Mouse (Mus musculus) ovary, postnatal 10 days (tissue): ENCODE data around the gene Ttc28.

Source experiments
- DNase-seq: peaks from one replicate; pipeline ENCODE4 v3.0.0; 2022; ENCODE audit warnings: low spot score

Gene Ttc28

GRCm38 (mm10) chr5:111050135-111050534, 170.5 kb downstream of the Ttc28 start:
- DNase-seq = no peak

- DNase-seq = no peak
These were observed 174.8 kb downstream of the Ttc28 start for GRCm38 (mm10) chr5:111054380-111054779.

- no peak for DNase-seq
These were observed 175.3 kb downstream of the Ttc28 start for GRCm38 (mm10) chr5:111054848-111055428.

GRCm38 (mm10) chr5:111055507-111055906, 175.9 kb downstream of the Ttc28 start:
- no peak for DNase-seq

GRCm38 (mm10) chr5:111057084-111057483, 177.5 kb downstream of the Ttc28 start:
- no peak for DNase-seq

- DNase-seq = no peak
These were observed 179.0 kb downstream of the Ttc28 start for GRCm38 (mm10) chr5:111058401-111059139.

- no peak for DNase-seq
These were observed 179.7 kb downstream of the Ttc28 start for GRCm38 (mm10) chr5:111059140-111059921.

- DNase-seq = no peak
These were observed 180.7 kb downstream of the Ttc28 start for GRCm38 (mm10) chr5:111060246-111060745.

GRCm38 (mm10) chr5:111063155-111063554, 183.6 kb downstream of the Ttc28 start:
- DNase-seq = no peak

- no peak for DNase-seq
These were observed 184.4 kb downstream of the Ttc28 start for GRCm38 (mm10) chr5:111063991-111064390.

GRCm38 (mm10) chr5:111065770-111066169, 186.2 kb downstream of the Ttc28 start:
- DNase-seq = no peak

- DNase-seq = no peak
These were observed 189.9 kb downstream of the Ttc28 start for GRCm38 (mm10) chr5:111069503-111069902.

- DNase-seq = no peak
These were observed 190.3 kb downstream of the Ttc28 start for GRCm38 (mm10) chr5:111069931-111070330.

- DNase-seq = no peak
These were observed 190.8 kb downstream of the Ttc28 start for GRCm38 (mm10) chr5:111070361-111070760.

- DNase-seq = no peak
These were observed 193.7 kb downstream of the Ttc28 start for GRCm38 (mm10) chr5:111073316-111073736.

GRCm38 (mm10) chr5:111074050-111074449, 194.4 kb downstream of the Ttc28 start:
- no peak for DNase-seq

GRCm38 (mm10) chr5:111075841-111076240, 196.2 kb downstream of the Ttc28 start:
- DNase-seq = no peak

- DNase-seq = no peak
These were observed 197.7 kb downstream of the Ttc28 start for GRCm38 (mm10) chr5:111077261-111077660.

GRCm38 (mm10) chr5:111080601-111081000, 201.0 kb downstream of the Ttc28 start:
- DNase-seq = no peak

- DNase-seq = no peak
These were observed 206.2 kb downstream of the Ttc28 start for GRCm38 (mm10) chr5:111085849-111086248.

- no peak for DNase-seq
These were observed 217.1 kb downstream of the Ttc28 start for GRCm38 (mm10) chr5:111096750-111097149.

- DNase-seq = no peak
These were observed 217.9 kb downstream of the Ttc28 start for GRCm38 (mm10) chr5:111097233-111098160.
